Mouse (Mus musculus) kidney, postnatal 4 days (tissue): ENCODE data around the gene Osbpl3.
A peak's percentile ranks its signal among the peaks of the same experiment; 100 is the strongest.

Experiments used
- DNase-seq, 2 experiments: peaks; one replicate each; pipeline ENCODE4 v3.0.0; 2021; ENCODE audit warnings: mixed read lengths in 2 of 2

Osbpl3 gene

GRCm38 (mm10) chr6:50263670-50264069, 192.3 kb downstream of the Osbpl3 start, which contains the start of gene Gsdme:
Gsdme (minus strand) TSS chr6:50263862.
- no peak for DNase-seq

GRCm38 (mm10) chr6:50262310-50262709, 193.7 kb downstream of the Osbpl3 start:
- DNase-seq: no peak

GRCm38 (mm10) chr6:50261922-50262261, 194.1 kb downstream of the Osbpl3 start:
- DNase-seq: no peak

GRCm38 (mm10) chr6:50261201-50261921, 194.6 kb downstream of the Osbpl3 start:
- DNase-seq: peak; percentile 90 to 94

GRCm38 (mm10) chr6:50255356-50255755, 200.6 kb downstream of the Osbpl3 start:
- no peak for DNase-seq

GRCm38 (mm10) chr6:50254723-50255184, 201.2 kb downstream of the Osbpl3 start:
- DNase-seq: peak; percentile 69 to 77

GRCm38 (mm10) chr6:50252690-50253089, 203.3 kb downstream of the Osbpl3 start:
- DNase-seq: peak in 1 of 2 experiments; percentile 12

- DNase-seq: no peak
Observed at GRCm38 (mm10) chr6:50247791-50248190, 208.2 kb downstream of the Osbpl3 start.

- no peak for DNase-seq
Observed at GRCm38 (mm10) chr6:50247356-50247755, 208.6 kb downstream of the Osbpl3 start.

GRCm38 (mm10) chr6:50244967-50245366, 211.0 kb downstream of the Osbpl3 start:
- DNase-seq: no peak

- no peak for DNase-seq
Observed at GRCm38 (mm10) chr6:50244126-50244525, 211.9 kb downstream of the Osbpl3 start.
